Mouse (Mus musculus): ENCODE data around the gene Prdx6b.

DNA sequence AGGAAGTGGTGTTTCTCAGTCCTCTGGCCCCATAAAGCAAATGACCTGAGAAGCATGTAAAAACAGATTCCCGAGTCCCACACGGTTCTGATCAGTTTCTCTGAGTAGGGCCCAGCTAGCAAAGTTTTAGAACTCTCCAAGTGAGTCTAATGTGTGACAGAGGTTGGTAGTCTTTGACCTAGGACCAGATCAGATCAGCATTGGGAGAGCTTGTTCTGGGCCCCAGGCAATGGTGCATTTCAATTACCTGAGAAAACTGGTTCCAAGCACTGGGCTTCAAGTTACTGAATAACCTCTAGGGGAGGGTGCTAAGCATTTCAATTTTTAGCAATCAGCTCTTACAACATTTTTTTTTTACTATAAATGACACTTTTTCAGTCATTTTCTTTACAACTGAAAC lies 10.1 kb upstream of the Prdx6b start:
- TF ChIP-seq CTCF (conservative IDR thresholded peaks at IDR 0.05; ENCODE audit: insufficient read depth, insufficient read length, low read depth, low read length) (no peak), POLR2A (IDR thresholded peaks at IDR 0.05; ENCODE audit: low read depth, low read length) (no peak)

All from kidney, adult 2 months (tissue).